Mouse (Mus musculus): ENCODE results near the gene Pbp2. TPM values are rescaled to one million over a fixed set of nuclear protein-coding genes. Genes with fewer than 3 reads are reported as not detected.
A peak's percentile ranks its signal among the peaks of the same experiment; 100 is the strongest.

The Pbp2 gene
- total RNA-seq, 2 experiments from 2014 or later: not detected

DNA sequence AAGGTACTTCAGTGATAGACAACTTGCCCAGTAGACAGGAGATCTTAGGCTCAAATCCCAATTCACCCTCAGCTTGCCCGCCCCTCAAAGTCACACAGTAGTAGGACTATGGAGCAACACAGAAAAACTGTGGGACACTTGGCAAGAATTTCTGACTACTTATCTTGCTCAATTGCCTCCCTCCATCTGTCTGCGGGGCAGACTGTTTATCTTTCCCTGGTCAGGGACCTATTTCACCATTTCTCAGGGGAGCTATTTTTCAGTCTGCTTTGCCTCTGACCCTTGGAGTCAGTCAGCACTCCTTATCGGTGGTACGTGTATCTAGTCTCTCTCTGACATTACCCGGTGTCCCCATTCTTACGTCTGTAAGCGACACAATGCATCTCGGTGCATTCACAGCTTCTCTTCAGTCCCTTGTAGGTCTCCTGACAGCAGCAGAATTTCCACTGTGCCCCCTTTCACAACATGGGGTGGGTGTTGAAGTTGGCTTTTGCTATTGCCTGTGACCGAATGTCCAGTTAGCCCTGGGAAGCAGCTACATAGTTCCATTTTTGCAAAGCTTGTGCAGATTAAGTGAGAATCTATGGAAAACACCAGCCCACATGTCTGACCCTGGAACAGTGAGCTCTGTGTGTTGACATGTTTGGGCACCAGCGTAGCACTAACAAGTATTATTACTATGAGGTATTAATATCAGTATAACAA is 7.6 kb downstream of the Pbp2 start:
- no peak for ATAC-seq (ENCODE audit: poor library complexity, severe bottlenecking)

DNA sequence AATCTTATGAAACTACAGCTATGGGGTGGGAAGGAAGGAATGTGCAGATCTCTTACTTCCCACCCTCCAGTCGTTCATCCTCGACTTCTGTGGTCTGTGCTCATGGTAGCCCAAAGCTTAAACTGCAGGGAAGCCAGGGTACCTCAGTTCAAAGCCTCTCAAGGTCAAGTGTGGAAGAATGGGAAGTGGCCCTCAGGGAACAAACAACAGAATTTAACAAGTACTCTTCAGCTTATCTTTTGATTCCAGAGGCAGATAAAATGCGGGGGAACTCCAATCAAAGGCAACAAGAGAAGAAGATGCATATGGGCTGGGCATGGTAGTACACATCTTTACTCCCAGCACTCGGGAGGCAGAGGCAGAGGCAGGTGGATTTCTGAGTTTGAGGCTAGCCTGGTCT is 9.7 kb downstream of the Pbp2 start:
- no peak for ATAC-seq (ENCODE audit: poor library complexity, severe bottlenecking)

DNA sequence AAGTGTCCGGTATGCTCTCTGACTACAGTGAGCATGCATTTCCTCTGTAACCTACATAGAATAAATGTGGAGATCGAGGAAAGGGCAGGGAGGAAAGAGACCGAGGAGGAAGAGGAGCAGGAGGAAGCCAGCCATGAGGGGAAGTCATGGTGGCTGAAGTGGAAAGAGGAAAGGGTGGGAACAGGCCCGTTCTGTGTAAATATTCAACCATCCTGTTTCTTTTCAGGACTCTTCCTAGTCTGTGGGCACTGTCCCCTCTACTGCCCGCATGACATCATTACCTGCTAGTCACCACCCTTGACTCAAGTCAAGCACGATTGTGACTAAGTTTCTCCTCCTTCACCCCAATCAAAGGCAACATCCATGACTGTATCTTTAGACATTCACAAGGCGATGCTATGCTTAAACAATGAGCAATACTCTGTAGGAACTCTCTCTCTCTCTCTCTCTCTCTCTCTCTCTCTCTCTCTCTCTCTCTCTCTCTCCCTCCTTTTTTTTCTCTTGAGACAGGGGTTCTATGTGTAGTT is 11.1 kb downstream of the Pbp2 start:
- ATAC-seq (ENCODE audit: poor library complexity, severe bottlenecking): no peak

DNA sequence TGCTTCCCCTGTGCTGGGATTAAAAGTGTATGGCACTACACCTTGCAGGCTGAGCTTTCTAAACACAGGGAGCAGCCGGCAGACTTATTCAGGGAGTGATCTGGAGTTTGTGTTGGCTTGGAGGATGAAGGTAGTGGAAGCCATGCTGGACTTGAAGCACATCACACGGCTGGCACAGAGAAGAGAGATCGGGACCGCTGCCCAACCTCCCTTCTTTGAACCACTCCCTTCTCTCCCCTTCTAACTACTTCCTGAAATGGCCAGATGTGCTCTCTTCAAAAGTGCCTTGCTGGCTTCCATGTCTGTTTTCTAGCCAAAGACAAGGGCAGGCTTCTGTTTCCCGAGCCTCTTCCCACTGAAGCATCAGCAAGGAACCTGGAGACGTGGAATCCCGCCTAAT is 12.6 kb downstream of the Pbp2 start:
- 0 out of 2 replicates have a peak, but pooled peaks have one; percentile 45 for ATAC-seq (ENCODE audit: poor library complexity, severe bottlenecking)

DNA sequence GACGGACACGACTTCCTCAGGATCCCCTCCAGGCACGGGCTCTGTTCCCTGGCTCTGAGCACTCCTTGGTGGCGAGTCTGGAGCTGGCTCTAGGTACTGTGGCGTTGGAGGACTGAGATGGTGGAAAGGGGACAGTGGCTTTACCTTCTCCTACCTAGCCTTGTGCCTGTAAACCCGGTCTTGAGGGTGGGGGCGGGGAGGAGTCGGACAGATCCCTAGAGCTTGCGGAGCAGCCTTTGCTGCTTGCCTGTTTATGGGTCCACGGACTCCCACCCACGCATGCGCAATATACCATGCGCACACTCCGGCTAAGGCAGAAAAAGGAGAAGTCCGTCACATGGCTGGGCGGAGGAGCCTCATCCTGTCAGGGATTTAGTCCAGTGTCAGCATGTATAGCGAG is 13.9 kb downstream of the Pbp2 start:
- ATAC-seq (ENCODE audit: poor library complexity, severe bottlenecking): peak; percentile 93

DNA sequence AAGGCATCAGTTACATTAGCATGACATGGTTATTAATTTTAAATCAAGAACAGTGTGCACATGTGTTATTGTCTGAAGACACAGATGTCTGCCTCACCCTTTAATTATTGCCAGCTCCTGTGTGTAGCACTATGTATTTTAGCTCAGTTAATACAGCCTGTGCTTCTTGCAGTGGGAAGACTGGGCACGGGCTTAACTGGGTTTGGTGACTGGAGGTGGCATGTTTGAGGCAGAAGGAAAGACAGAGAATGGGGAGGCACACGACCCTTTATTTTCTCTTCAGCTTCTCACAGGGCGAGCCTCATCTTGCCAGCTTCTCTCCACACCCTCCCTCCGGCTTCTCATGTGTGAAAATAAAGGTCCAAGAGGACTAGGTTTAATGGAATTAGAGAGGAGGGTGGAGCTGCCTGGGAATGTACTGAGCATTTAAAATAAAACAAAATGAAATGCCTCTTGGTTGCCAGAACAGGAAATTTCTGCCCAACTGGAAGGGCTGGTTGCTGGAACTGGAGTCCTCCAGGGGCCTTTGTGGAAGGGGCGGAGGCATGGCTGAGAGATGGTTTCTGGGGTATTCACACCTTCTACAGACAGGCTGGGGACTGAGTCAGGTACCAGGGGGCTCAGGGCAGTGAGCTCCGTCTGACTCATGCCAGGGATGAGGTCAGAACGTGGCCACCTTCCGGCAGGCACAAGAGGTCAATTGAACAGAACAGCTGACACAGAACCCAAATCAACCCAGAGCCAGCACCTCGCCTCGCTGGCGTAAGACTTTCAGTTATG is 14.9 kb downstream of the Pbp2 start:
- no peak for ATAC-seq (ENCODE audit: poor library complexity, severe bottlenecking)

DNA sequence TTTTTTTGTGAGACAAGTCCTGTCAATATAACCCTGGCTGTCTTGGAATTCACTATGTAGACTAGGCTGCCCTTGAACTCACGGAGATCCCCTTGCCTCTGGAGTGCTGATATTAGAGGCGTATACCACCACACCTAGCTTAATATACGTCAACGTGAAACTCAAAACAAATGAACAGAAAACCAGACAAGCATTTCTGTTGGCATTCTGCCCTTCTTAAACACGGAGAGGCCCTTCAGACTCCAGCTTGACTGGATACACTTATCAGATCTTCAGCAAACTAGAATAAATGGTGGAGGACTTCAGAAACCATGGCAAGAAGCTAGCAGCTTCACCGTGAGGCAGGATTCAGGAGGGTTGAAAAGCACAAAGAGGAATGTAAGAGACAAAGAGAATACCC is 16.1 kb downstream of the Pbp2 start:
- ATAC-seq (ENCODE audit: poor library complexity, severe bottlenecking): no peak

DNA sequence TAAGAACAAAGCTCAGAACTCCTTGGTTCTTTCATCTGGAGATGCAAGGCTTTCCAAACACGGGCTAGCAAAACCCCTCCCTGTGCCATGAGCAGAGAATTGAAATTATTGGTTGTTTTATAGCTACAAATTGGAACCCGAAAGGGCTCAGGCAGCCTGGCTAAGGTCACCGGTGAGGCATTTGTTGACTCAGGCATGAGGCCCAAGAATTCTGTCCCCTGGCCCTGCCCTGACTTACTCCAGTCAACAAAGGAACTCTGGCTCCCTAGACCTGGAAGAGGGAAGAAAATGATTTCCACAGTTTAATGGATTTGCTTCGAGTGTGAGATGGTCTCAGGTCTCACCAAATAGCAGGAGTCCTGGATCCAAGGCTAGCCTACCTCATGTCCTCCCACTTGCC is 17.8 kb downstream of the Pbp2 start:
- ATAC-seq (ENCODE audit: poor library complexity, severe bottlenecking): no peak

DNA sequence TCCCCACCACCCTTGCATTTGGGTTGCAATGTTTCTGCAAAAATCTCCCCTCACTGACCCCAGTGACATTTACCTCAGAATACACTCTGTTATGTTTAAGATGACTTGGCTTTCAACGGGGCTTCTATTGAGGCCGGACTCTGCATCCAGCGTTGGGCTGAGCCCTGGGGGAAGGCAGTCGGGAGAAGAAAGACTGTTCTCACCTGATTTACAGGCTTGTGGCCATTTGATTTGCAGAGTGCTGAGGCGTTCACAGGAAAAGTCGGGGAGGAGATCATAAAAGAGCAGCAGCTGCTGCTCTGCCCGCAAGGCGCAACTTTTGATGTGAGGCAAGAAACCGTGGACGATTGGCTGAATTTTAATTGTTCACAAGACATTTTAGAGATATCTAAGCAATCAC is 30.3 kb downstream of the Pbp2 start:
- ATAC-seq (ENCODE audit: poor library complexity, severe bottlenecking): no peak

DNA sequence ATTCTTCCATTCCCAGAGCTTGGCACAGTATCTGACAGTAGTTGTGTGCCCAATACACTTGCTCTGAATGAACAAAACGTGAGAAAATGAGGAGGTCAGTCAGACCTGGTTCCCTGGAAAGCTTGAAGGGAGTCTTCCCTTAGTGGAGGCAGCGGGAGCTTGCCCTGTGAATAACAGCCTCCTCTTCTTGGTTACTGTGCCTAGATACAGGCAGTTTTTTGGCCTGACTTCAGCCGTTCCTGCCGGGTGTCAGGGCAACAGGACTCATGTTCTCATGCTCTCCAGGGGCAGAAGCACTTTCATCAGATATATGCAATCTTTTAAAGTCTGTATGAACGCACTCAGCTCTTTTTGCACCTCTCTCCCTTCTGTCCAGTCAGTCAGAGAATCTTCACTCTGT is 30.9 kb downstream of the Pbp2 start:
- ATAC-seq (ENCODE audit: poor library complexity, severe bottlenecking): no peak

DNA sequence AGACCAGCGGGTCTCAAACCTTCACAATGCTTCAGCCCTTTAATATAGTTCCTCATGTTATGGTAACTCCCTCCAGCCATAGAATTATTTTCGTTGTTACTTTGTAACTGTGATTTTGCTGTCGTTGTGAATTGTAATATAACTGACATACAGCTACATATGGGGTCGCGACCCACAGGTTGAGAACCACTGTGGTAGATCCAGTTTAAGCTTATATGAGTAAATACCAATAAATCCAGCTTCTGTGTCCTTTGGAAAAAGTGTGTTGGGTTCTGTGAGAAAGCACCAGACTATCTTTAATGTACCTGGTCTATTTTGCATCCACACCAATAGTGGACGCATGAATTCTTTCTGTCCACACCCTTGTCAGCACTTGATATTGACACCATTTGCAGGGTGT is 31.9 kb downstream of the Pbp2 start:
- no peak for ATAC-seq (ENCODE audit: poor library complexity, severe bottlenecking)

DNA sequence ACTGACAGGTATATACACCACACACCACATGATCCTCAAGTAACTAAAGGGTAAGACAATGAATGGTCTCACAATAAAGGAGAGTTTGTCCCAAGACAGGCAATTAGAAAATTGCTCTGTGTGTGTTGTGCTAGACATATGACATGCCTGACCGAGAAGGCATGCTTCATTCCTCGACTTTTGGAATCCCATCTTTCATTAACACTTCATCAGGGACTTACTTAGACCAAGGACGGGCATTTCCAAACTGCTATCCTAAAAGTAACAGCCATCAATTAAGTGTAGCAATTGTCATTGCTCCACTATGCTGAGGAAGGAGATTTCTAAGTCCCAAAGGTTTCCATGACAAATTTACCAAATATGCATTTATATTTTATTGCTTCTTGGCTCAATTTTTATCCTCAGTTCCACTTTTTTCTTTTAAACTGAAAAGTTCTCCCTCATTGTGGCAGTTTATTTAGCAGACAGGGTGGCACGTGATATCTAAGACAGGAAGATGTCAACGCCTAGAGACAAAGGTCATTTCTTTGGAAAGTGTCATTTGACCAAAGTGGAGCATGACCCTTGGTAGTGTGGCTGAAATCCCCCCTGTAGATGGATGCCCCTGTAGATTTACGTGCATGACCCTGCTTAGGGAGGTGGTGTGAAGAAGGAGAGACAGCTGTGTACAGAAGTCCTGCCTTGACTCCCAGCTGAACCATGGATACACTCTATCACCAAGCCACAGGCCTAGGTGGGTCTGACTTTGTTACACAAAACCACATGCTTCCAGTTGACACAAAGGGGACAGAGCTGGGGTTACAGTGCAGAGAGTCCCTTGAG is 33.5 kb downstream of the Pbp2 start:
- ATAC-seq (ENCODE audit: poor library complexity, severe bottlenecking): no peak

DNA sequence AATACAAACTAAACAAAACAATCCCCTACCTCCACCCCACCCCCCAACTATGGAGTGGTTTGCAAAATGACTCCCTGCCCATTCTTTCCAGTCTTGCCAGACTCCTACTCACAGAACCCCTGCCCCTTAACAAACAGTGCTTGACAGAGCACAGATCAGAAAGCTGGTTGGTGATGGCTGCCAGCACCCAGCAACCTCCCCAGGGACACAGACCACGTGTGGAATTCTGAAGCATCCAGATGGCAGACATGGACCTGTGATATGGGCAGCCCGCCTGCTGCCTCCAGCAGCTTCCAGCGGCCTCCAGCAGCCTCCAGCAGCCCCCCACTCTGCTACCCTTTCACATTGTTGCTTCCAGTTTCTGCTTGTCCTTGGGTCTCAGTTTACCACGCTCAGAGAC is 35.0 kb downstream of the Pbp2 start:
- no peak for ATAC-seq (ENCODE audit: poor library complexity, severe bottlenecking)

DNA sequence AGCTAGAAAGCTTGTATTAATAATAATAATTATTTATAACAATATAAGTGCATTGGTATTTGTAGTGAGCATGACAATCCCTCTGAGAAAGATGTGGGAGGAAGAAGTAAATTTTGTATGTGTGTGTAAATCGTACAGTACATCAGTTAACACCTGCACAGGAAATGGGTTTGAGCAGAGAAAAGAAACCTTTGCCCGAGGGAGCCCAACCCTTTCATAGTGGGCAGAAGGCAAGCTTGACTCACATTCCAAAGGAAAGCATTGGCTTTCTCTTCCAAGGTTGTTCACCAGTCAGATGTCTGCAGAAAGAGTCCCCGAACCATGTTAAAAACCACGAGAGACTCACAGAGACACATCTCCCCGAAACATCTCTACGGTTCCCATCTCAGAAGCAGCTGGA is 37.1 kb downstream of the Pbp2 start:
- no peak for ATAC-seq (ENCODE audit: poor library complexity, severe bottlenecking)

DNA sequence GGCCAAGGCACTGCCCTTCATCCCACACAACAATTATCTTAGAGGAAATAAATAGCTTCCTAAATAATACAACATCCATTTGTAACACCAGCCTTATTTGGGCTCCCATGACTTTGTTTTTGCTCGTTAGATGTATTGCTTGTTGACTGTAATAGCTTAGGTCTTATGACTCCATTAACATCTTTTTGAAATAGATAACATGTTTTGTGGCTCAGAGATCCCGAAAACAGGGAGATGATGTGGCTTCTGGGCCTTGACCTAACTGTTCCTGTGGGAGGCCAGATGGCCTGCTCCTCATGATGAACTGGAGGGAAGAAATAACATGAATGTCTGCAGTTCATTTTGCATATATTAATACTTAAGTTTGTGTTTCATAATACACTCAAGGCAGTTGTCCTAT is 38.4 kb downstream of the Pbp2 start:
- ATAC-seq (ENCODE audit: poor library complexity, severe bottlenecking): no peak

DNA sequence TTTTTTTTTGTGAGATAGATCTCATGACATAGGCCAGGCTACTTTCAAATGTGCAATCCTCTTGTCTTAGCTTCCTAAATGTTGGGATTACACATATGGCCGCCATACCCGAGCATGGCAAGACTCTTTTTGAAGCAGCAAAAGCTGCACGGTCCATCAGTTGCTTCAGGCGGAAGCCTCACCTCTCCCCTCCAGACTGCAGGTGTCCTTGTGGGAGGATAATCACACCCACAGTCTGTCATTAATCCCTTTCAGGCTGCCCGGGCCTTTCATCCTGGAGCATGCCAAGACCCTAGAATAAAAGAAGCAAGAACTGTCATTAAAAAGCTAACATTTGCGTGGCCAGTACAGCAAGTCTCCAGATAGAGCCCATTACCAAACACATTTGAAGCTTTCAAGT is 40.6 kb downstream of the Pbp2 start:
- ATAC-seq (ENCODE audit: poor library complexity, severe bottlenecking): no peak

DNA sequence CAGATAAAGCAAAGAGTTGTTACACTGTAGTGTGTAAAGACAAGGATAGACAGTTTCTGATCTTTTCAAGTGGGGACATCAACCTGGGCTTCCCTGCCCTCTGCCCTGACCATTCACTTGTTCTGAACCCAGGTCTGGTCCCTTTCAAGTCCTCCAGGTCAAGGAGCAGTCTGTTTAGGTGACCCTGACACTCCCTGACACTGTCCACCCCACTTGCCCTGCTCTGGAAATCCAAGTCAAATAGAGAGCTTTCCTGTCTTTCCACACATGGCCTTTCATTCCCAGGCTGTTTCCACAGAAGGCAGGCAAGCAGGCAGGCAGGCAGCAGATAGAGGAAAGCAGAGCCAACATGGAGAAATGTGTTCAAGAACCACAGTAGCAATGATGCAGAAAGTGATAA is 41.8 kb downstream of the Pbp2 start:
- no peak for ATAC-seq (ENCODE audit: poor library complexity, severe bottlenecking)

DNA sequence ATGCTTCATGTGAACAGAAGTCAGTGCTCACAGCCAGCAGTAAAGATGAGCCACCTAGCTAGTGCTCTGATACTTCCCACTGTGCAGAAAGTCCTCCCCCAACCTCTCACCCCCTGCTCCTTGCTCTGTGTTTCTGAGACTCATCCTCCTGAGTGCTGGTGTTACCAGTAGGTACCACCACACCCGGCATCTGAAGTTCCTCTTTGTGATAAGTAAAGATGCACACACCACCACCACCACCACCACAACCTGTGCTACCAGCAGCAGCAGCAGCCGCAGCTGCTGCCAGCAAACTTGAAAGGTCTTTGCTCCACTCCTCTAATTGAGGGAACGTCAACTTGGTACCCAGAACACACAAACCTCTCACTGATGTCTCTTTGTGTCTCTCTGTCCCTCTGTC is 43.0 kb downstream of the Pbp2 start:
- ATAC-seq (ENCODE audit: poor library complexity, severe bottlenecking): peak; percentile 51

DNA sequence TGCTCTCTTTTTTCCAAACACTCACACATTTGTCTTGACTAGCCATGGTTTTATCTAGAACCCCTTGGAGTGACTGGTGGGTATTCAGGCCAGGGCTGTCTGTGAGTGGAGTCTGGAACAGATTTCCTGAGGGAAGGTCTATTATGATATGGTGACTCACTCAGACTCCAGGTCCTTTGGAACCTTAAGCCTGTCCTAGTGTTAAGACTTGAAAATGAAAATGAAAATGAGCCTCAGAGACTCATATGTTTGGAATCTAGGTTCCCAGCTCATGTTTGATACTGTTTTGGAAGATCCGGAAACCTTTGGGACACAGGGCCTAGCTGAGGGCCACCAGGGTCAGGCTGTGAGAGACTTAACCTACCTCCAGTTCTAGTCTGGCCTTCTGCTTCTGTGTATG is 44.1 kb downstream of the Pbp2 start:
- ATAC-seq (ENCODE audit: poor library complexity, severe bottlenecking): no peak

DNA sequence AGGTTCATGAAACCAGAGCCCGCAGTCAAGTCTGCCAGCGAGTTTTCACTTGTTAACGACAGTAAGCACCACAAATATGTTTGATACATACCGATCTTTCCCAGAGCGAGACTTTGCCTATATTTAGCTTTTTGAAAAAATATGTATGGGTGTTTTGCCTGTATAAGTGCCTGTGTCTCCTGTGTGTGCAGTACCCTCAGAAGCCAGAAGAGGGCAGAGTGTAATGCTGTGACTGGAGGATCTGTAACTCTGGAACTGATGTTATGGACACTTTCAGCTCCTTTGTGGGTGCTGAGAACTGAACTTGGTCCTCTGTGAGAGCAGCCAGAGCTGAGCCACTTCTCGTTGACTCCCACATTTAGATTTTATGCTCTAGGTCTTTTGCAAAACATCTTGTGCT is 46.1 kb downstream of the Pbp2 start:
- no peak for ATAC-seq (ENCODE audit: poor library complexity, severe bottlenecking)

DNA sequence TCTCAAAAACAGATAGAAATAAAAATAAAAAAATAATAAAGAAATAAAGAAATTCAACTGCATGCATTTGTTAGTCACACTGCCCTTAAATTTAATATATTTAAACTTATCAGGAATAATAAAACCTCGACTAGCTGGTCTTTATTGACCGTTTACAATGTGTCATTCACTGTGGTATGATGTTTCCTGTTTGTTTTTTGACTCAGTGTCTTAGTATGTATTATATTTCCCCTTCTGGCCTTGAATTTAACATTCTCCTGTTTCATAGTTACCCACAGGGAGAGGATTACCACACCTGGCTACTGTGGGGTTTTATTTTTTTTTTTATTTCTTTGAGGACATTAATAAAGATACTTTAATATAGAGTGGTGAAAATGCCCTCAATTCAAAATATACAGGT is 47.6 kb downstream of the Pbp2 start:
- no peak for ATAC-seq (ENCODE audit: poor library complexity, severe bottlenecking)

DNA sequence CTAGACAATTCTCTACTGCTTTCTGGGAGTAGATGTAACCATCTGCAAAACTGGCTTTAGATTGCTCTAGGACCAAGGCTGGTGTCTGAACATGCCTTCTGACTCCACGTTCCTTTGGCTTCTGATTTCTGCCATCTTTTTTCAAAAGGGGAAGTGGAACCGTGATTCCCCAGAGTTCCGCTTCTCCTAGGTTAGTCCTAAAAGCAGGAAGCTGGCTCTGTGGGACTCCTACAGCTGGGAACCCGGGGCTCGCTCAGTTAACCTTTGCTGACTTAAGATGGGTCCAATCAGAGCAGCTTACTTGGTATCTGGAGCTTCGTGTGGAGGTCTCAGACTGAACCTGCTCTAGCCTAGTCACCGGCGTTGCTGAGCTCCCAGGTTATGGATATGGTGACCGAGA is 49.1 kb downstream of the Pbp2 start:
- ATAC-seq (ENCODE audit: poor library complexity, severe bottlenecking): peak; percentile 80

Measured in megakaryocyte, adult 5-6 weeks (primary cell).